Mouse (Mus musculus) hindbrain, embryonic 12.5 days (tissue): ENCODE results near the gene Cox8b. TPM values are rescaled to one million over a fixed set of nuclear protein-coding genes. Genes with fewer than 3 reads are reported as not detected.
A peak's percentile ranks its signal among the peaks of the same experiment; 100 is the strongest.

Experiments
- ATAC-seq: fragments of 200-750 bp; cut with Nextera tagmentation; 2 replicates; pipeline ENCODE4 v1.8.0; 2017; ENCODE audit warnings: moderate TSS enrichment; ENCODE audit not compliant: low FRiP score
- H3K27ac ChIP-seq: fragments of 300-500 bp; sonication (generic); 2 replicates; pipeline ENCODE4 v1.5.1; 2016; ENCODE audit warnings: mild to moderate bottlenecking
- H3K27me3 ChIP-seq: fragments of 300-500 bp; sonication (generic); 2 replicates; pipeline ENCODE4 v1.6.1; 2016; ENCODE audit warnings: mild to moderate bottlenecking
- H3K36me3 ChIP-seq: fragments of 300-500 bp; sonication (generic); 2 replicates; pipeline ENCODE4 v1.6.1; 2016; ENCODE audit warnings: mild to moderate bottlenecking
- H3K4me1 ChIP-seq: fragments of 300-500 bp; sonication (generic); 2 replicates; pipeline ENCODE4 v1.6.1; 2016
- H3K4me2 ChIP-seq: fragments of 300-500 bp; sonication (generic); replicated peaks from 2 replicates; pipeline ENCODE4 v1.6.1; 2016; ENCODE audit warnings: mild to moderate bottlenecking
- H3K4me3 ChIP-seq: fragments of 300-500 bp; sonication (generic); 2 replicates; pipeline ENCODE4 v1.5.1; 2016; ENCODE audit warnings: mild to moderate bottlenecking
- H3K9ac ChIP-seq: fragments of 300-500 bp; sonication (generic); 2 replicates; pipeline ENCODE4 v1.6.1; 2016; ENCODE audit warnings: mild to moderate bottlenecking, moderate library complexity
- H3K9me3 ChIP-seq: fragments of 300-500 bp; sonication (generic); replicated peaks from 2 replicates; pipeline ENCODE4 v1.6.1; 2016; ENCODE audit warnings: mild to moderate bottlenecking
- WGBS: fragments of 180-500 bp; shearing (Covaris S2); methylation state at CpG from one replicate; pipeline ENCODE4 v1.1.7; 2016; 5-methylcytosine and 5-hydroxymethylcytosine counted together
- polyA plus RNA-seq: library from polyadenylated mRNA; unstranded; fragments of >200 nt; fragmentation: Nextera tagmentation; extraction: Ambion mirVana; gene quantifications from 2 replicates; pipeline ENCODE4 v1.2.1, GENCODE M21; 2016

Cox8b gene
- polyA plus RNA-seq, 1 experiment from 2014 or later, result not detected

- Histone ChIP-seq H3K27me3 (peaks cover 3% of the 10 kb centered on the region; the same call in 1 of the 2 replicates), H3K4me1 (peaks cover 20% of the 10 kb centered on the region), H3K4me2 (no peak overlapping the region), H3K36me3 (no peaks in the 10 kb centered on the region), H3K27ac (no peak overlapping the region), H3K9ac (no peak overlapping the region), H3K9me3 (no peaks in the 10 kb centered on the region), H3K4me3 (no peak overlapping the region)
- 35% methylated on average over 2 of the region's 2 CpGs for WGBS
- no peak for ATAC-seq
These were observed 38.6 kb upstream of the Cox8b start for GRCm38 (mm10) chr7:140938896-140939295.

GRCm38 (mm10) chr7:140938436-140938835 is 38.2 kb upstream of the Cox8b start:
- no peak overlapping the region for H3K27ac ChIP-seq
- H3K4me2 ChIP-seq, result no peak overlapping the region
- 43% methylated on average over 3 of the region's 3 CpGs for WGBS
- H3K36me3 ChIP-seq, result no peaks in the 10 kb centered on the region
- H3K9me3 ChIP-seq, result no peaks in the 10 kb centered on the region
- peaks cover 3% of the 10 kb centered on the region; the same call in 1 of the 2 replicates for H3K27me3 ChIP-seq
- H3K9ac ChIP-seq, result no peak overlapping the region
- H3K4me3 ChIP-seq, result no peak overlapping the region
- no peak for ATAC-seq
- H3K4me1 ChIP-seq, result peaks cover 20% of the 10 kb centered on the region

GRCm38 (mm10) chr7:140927181-140927580 is 26.9 kb upstream of the Cox8b start:
- no peak overlapping the region for H3K27ac ChIP-seq
- peaks cover 13% of the 10 kb centered on the region for H3K4me1 ChIP-seq
- H3K4me3 ChIP-seq, result no peak overlapping the region
- WGBS, result 79% methylated on average over 6 of the region's 6 CpGs
- no peak overlapping the region for H3K9ac ChIP-seq
- ATAC-seq, result no peak
- peaks cover 41% of the 10 kb centered on the region for H3K27me3 ChIP-seq
- no peak overlapping the region for H3K4me2 ChIP-seq
- H3K36me3 ChIP-seq, result no peaks in the 10 kb centered on the region
- H3K9me3 ChIP-seq, result no peaks in the 10 kb centered on the region

GRCm38 (mm10) chr7:140923070-140923775 is 23.0 kb upstream of the Cox8b start:
- ATAC-seq, result no peak
- peaks cover 76% of the 10 kb centered on the region for H3K27me3 ChIP-seq

DNA sequence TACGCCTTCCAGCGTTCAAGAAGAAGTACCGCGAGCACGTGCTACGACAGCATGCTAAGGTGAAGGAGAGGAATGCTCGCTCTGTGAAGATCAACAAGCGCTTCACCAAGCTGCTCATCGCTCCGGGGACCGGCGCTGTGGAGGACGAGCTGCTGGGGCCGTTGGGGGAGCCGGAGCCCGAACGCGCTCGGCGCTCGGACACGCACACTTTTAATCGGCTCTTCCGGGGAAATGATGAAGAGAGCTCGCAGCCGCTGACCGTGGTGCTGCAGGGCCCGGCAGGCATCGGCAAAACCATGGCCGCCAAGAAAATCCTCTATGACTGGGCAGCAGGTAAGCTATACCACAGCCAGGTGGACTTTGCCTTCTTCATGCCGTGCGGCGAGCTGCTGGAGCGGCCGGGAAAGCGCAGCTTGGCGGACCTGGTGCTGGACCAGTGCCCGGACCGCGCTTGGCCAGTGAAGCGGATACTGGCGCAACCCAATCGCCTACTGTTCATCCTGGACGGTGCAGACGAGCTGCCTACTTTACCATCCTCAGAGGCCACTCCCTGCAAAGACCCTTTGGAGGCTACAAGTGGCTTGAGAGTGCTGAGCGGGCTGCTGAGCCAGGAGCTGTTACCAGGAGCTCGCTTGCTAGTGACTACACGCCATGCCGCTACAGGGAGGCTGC is 22.3 kb upstream of the Cox8b start:
- Histone ChIP-seq H3K36me3 (no peaks in the 10 kb centered on the region), H3K27me3 (peaks cover 83% of the 10 kb centered on the region), H3K27ac (no peak overlapping the region), H3K4me2 (peak overlapping the region; percentile 87), H3K4me3 (peak overlapping the region; percentile 37), H3K9ac (peak overlapping the region; percentile 44), H3K9me3 (no peaks in the 10 kb centered on the region), H3K4me1 (peaks cover 17% of the 10 kb centered on the region)
- no peak for ATAC-seq
- under 1% methylated on average over 49 of the region's 49 CpGs for WGBS

More at GRCm38 (mm10) chr7:140923070-140923775, 23.0 kb upstream of the Cox8b start:
- H3K9me3 ChIP-seq, result no peaks in the 10 kb centered on the region
- 19% methylated on average over 30 of the region's 30 CpGs for WGBS
- no peak overlapping the region for H3K27ac ChIP-seq
- no peaks in the 10 kb centered on the region for H3K36me3 ChIP-seq
- peak overlapping the region; percentile 37 for H3K4me3 ChIP-seq
- H3K4me1 ChIP-seq, result peaks cover 17% of the 10 kb centered on the region
- peak overlapping the region; percentile 87 for H3K4me2 ChIP-seq
- peak overlapping the region; percentile 44 for H3K9ac ChIP-seq

DNA sequence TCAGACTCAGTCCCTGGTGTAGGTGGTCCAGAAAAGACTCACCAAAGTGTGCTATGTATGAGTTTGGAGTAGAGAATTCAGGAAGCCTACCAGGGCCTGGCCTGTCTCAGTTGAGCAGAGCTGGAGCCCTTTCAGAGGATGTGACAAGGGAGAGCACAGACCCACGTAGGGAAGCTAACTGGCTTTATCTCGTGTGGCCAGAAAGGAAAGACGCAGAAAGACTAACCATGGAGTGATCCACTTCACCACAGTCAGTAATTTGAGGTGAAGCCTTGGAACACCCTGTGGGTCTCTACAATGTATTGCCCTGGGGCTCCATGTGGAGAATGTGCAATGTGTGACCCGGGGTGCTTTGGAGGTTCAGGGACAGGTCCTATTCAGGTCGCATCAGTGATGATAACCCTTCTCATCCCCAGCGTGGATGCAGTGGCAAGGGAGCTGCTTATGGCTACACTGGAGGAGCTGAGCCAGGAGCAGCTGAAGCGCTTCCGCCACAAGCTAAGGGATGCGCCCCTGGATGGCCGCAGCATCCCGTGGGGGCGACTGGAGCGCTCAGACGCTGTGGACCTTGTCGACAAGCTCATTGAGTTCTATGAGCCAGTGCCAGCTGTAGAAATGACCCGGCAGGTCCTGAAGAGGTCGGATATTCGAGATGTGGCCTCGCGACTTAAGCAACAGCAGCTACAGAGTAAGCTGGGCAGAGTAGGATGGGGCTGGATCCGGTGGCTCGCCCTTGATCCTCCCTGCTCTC is 21.2 kb upstream of the Cox8b start:
- Histone ChIP-seq H3K27me3 (peaks cover 82% of the 10 kb centered on the region), H3K27ac (no peak overlapping the region), H3K9ac (no peak overlapping the region), H3K4me3 (no peak overlapping the region), H3K4me2 (peak overlapping the region; percentile 87; the same call in 1 of the 2 replicates), H3K4me1 (peaks cover 17% of the 10 kb centered on the region), H3K36me3 (no peaks in the 10 kb centered on the region), H3K9me3 (no peaks in the 10 kb centered on the region)
- 27% methylated on average over 22 of the region's 22 CpGs for WGBS
- ATAC-seq, result no peak

- H3K4me3 ChIP-seq, result no peak within 1 kb of the TSS
- WGBS, result 80% methylated on average over 8 of the region's 8 CpGs
- no peak within 1 kb of the TSS for H3K9ac ChIP-seq
- ATAC-seq, result no peak
- peaks cover 17% of the 10 kb centered on the region for H3K4me1 ChIP-seq
- no peaks in the 10 kb centered on the region for H3K36me3 ChIP-seq
- peaks cover 78% of the 10 kb centered on the region for H3K27me3 ChIP-seq
- H3K4me2 ChIP-seq, result peak within 1 kb of the TSS; percentile 87; the same call in 1 of the 2 replicates
- no peak within 1 kb of the TSS for H3K27ac ChIP-seq
- H3K9me3 ChIP-seq, result no peaks in the 10 kb centered on the region
These were observed 20.3 kb upstream of the Cox8b start, which contains the start of gene Nlrp6 for GRCm38 (mm10) chr7:140920418-140921029. Gene Nlrp6 (plus strand): TSS chr7:140920902.

DNA sequence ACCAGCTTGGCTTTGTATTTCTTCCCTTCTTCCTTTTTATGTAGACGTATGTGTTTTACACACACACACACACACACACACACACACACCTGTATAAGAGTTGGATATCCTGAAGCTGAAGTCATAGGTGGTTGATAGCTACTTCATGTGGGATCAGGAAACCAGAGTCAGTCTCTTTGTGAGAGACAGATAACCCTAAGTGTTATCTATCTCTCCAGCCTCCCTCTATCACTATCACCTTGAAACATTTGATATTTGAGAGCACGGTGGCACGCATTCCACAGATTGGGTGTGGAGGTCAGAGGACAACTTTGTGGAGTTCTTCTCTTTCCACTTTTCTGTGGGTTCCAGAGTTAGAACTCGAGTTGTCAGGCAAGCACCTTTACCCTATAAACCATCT is 19.7 kb upstream of the Cox8b start:
- WGBS, result 76% methylated on average over 4 of the region's 4 CpGs
- H3K4me1 ChIP-seq, result peaks cover 17% of the 10 kb centered on the region
- H3K27ac ChIP-seq, result no peak overlapping the region
- H3K4me3 ChIP-seq, result no peak overlapping the region
- H3K36me3 ChIP-seq, result no peaks in the 10 kb centered on the region
- ATAC-seq, result no peak
- H3K9ac ChIP-seq, result no peak overlapping the region
- no peak overlapping the region for H3K4me2 ChIP-seq
- peaks cover 73% of the 10 kb centered on the region for H3K27me3 ChIP-seq
- H3K9me3 ChIP-seq, result no peaks in the 10 kb centered on the region

- Histone ChIP-seq H3K27me3 (peaks cover 15% of the 10 kb centered on the region), H3K4me1 (no peaks in the 10 kb centered on the region)
- 84% methylated on average over 8 of the region's 8 CpGs for WGBS
These were observed 13.9 kb upstream of the Cox8b start for GRCm38 (mm10) chr7:140914031-140914690.

GRCm38 (mm10) chr7:140912846-140913482 is 12.7 kb upstream of the Cox8b start:
- H3K27ac ChIP-seq, result no peak overlapping the region
- 64% methylated on average over 5 of the region's 5 CpGs for WGBS
- H3K27me3 ChIP-seq, result peaks cover 7% of the 10 kb centered on the region
- H3K4me1 ChIP-seq, result peaks cover 4% of the 10 kb centered on the region; the same call in 1 of the 2 replicates
- no peaks in the 10 kb centered on the region for H3K9me3 ChIP-seq
- ATAC-seq, result no peak
- no peak overlapping the region for H3K4me2 ChIP-seq
- H3K4me3 ChIP-seq, result no peak overlapping the region
- H3K9ac ChIP-seq, result no peak overlapping the region
- no peaks in the 10 kb centered on the region for H3K36me3 ChIP-seq

More at GRCm38 (mm10) chr7:140914031-140914690, 13.9 kb upstream of the Cox8b start:
- no peak for ATAC-seq
- no peak overlapping the region for H3K27ac ChIP-seq
- H3K4me2 ChIP-seq, result no peak overlapping the region
- no peak overlapping the region for H3K4me3 ChIP-seq
- no peaks in the 10 kb centered on the region for H3K9me3 ChIP-seq
- no peak overlapping the region for H3K9ac ChIP-seq
- H3K36me3 ChIP-seq, result no peaks in the 10 kb centered on the region

- no peak overlapping the region for H3K9ac ChIP-seq
- no peaks in the 10 kb centered on the region for H3K9me3 ChIP-seq
- 0 out of 2 replicates have a peak, but pooled peaks cover under 1% of the 10 kb centered on the region for H3K27me3 ChIP-seq
- ATAC-seq, result no peak
- H3K36me3 ChIP-seq, result no peaks in the 10 kb centered on the region
- H3K27ac ChIP-seq, result no peak overlapping the region
- no peak overlapping the region for H3K4me3 ChIP-seq
- peaks cover 4% of the 10 kb centered on the region; the same call in 1 of the 2 replicates for H3K4me1 ChIP-seq
- 75% methylated on average over 3 of the region's 3 CpGs for WGBS
- no peak overlapping the region for H3K4me2 ChIP-seq
These were observed 12.0 kb upstream of the Cox8b start for GRCm38 (mm10) chr7:140912293-140912692.
